Mouse (Mus musculus) bone marrow, adult 2 months (tissue): ENCODE data around the gene Gfpt2. TPM values are rescaled to one million over a fixed set of nuclear protein-coding genes. Genes with fewer than 3 reads are reported as not detected.
"Not testable (repeated sequence)": the region's sequence is repeated elsewhere in the genome, so short reads cannot be mapped to it uniquely, and the experiment has no call there.

Experiments used
- H3K27ac ChIP-seq: fragments of 200-500 bp; 2 replicates; pipeline ENCODE4 v1.5.1; 2012; ENCODE audit warnings: low read depth, mild to moderate bottlenecking, control low read depth, inconsistent platforms, low read length; ENCODE audit not compliant: control insufficient read depth, poor library complexity, insufficient read depth
- H3K4me1 ChIP-seq: fragments of 200-500 bp; 2 replicates; pipeline ENCODE4 v1.6.1; 2011; ENCODE audit warnings: low read length; ENCODE audit not compliant: control insufficient read depth, insufficient read depth
- H3K4me3 ChIP-seq: fragments of 200-500 bp; replicated peaks from 2 replicates; pipeline ENCODE3; 2011; ENCODE audit warnings: mild to moderate bottlenecking, low read depth, low read length, control low read depth; ENCODE audit not compliant: control insufficient read depth
- CTCF ChIP-seq: fragments of 200-500 bp; IDR thresholded peaks from 2 replicates; pipeline ENCODE4 v1.5.1; 2011; ENCODE audit warnings: low read length, control low read depth; ENCODE audit not compliant: control insufficient read depth, insufficient read depth
- POLR2A ChIP-seq: fragments of 200-500 bp; IDR thresholded peaks from 2 replicates; pipeline ENCODE4 v1.6.1; 2011; ENCODE audit warnings: low read depth, mild to moderate bottlenecking, control low read depth, low read length, borderline replicate concordance; ENCODE audit not compliant: control insufficient read depth
- WGBS: fragments of 180-500 bp; shearing (Covaris S2); methylation state at CpG from one replicate; pipeline ENCODE4 v1.1.7; 2018; 5-methylcytosine and 5-hydroxymethylcytosine counted together
- polyA plus RNA-seq: library from polyadenylated mRNA; stranded (reverse); fragments of >200 nt; gene quantifications from 2 replicates; pipeline ENCODE4 v1.2.4, GENCODE M21; 2011; ENCODE audit warnings: low replicate concordance; ENCODE audit not compliant: missing spikeins, insufficient read depth, insufficient read length

Gfpt2 gene
- polyA plus RNA-seq, 1 experiment = 3.2 TPM

DNA sequence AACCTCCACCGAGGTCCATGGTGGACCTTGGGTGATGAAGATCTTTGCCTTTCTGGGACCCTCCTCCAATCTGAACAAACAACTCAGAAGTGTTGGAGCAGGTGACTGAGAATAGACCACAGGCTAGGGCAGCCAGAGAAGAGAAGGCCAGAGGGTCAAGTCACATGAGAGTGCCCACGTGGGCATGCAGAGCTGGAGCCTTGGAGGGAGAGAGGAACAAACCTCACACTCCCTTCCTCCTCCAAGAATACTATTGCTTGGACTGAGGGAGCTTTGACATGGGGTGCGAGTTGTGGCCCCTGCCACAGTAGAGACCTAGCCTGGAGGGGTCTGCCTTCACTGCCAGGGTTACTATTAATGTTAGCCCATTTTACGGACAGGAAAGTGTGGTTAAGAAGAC is 30.0 kb upstream of the Gfpt2 start:
- WGBS = 48% methylated on average over 4 of the region's 4 CpGs
- H3K4me1 ChIP-seq = no peaks in the 10 kb centered on the region; the same call in 1 of the 2 replicates
- H3K4me3 ChIP-seq = no peak overlapping the region
- no peak overlapping the region for H3K27ac ChIP-seq
- TF ChIP-seq CTCF = no peak
- no peak for TF ChIP-seq POLR2A

DNA sequence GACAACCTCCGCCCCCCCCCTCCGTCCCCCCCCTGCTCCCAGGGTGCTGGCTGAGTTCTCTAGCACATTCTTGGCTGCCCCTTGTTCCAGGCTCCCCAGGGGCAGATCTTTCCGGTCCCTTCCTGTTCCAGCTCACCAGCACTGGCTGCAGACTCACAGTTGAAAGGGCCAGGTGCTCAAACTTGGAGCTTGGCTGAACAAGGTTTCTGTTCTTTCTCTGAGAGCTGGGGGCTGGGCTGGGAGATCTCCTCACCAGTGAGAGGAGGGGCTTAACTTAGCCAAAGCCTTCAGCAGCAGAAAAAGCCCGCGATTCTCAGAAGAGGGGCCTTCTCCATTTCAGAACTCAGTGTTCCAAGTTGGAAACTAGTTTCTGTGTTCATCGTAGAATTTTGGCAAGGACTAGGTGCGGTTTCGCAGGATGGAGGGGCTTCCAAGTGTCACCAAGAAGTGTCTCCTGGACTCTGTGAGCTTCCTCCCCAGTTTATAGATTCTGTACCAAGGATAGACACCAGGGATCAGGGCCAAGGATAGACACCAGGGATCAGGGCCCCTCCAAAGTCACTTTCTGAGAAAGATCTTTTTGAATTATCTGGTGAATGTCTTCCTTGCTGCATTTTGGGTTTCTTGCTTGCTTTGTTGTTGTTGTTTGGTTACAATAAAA is 29.2 kb upstream of the Gfpt2 start:
- Histone ChIP-seq H3K27ac (no peak overlapping the region), H3K4me3 (no peak overlapping the region)

DNA sequence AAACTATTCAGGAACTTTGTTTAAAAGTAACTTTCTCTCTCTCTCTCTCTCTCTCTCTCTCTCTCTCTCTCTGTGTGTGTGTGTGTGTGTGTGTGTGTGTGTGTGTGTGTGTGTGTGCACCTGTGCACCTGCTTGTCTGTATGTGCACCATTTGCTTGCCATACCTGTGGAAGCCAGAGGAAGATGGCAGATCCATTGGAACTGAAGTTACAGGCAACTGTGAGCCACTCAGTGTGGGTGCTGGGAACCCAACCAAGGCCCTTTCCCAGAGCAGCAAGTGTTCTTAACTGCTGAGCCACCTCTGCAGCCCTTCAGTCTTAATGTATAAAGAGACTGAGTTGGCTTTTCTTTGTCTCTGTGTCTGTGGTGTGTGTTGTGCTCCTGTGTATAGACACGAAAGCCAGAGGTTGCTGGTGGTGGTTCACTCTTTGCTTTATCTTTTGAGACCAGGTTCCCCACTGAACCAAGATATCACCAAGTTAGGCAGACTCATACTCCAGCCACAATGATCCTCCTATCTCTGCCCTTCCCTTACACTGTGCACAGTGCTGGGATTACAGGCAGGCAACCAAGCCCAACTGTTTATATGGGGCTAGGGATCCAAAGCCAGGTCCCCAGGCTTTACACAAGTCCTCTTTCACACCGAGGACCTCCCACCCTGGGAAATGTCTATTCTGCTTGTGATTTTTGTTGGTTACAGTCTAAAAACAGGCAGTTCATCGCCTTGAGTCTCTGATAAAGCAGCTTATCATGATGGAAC is 28.4 kb upstream of the Gfpt2 start:
- Histone ChIP-seq H3K4me1 (no peaks in the 10 kb centered on the region; the same call in 1 of the 2 replicates), H3K4me3 (no peak overlapping the region), H3K27ac (no peak overlapping the region)
- TF ChIP-seq CTCF = no peak
- TF ChIP-seq POLR2A = no peak
- 38% methylated on average over 3 of the region's 3 CpGs for WGBS

More for the DNA sequence above, 29.2 kb upstream of the Gfpt2 start:
- 26% methylated on average over 7 of the region's 8 CpGs for WGBS
- H3K4me1 ChIP-seq = no peaks in the 10 kb centered on the region; the same call in 1 of the 2 replicates
- TF ChIP-seq POLR2A (no peak), CTCF (no peak)

DNA sequence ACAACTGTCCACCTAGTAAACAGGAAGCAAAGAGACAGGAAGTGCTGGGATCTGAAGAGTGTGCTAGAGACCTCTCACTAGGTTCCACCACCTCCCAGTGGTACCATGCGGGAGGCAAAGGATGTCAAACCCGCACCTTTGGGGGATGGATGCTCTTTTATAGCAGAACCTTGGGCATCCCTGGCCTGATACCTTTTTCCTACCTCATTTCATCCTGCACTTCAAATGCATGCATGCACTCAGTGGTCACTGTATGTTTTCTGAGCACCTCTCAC is 27.9 kb upstream of the Gfpt2 start:
- 77% methylated on average over 2 of the region's 2 CpGs for whole genome bisulfite sequencing
- TF ChIP-seq POLR2A (no peak), CTCF (no peak)
- no peaks in the 10 kb centered on the region; the same call in 1 of the 2 replicates for H3K4me1 ChIP-seq
- no peak overlapping the region for H3K4me3 ChIP-seq
- H3K27ac ChIP-seq = no peak overlapping the region

DNA sequence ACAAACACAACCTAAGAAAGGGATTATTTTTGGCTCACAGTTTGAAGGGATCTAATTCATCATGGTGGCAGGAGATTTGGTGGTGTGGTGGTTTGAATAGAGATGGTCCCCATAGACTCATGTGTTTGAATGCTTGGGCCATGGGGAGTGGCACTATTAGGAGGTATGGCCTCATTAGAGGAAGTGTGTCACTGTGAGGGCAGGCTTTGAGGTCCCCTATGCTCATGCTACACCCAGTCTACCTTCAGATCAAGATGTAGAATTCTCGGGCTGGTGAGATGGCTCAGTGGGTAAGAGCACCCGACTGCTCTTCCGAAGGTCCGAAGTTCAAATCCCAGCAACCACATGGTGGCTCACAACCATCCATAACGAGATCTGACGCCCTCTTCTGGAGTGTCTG is 26.5 kb upstream of the Gfpt2 start:
- H3K27ac ChIP-seq, H3K4me1 ChIP-seq, H3K4me3 ChIP-seq: not testable (repeated sequence)
- 94% methylated on average over 4 of the region's 6 CpGs for WGBS

DNA sequence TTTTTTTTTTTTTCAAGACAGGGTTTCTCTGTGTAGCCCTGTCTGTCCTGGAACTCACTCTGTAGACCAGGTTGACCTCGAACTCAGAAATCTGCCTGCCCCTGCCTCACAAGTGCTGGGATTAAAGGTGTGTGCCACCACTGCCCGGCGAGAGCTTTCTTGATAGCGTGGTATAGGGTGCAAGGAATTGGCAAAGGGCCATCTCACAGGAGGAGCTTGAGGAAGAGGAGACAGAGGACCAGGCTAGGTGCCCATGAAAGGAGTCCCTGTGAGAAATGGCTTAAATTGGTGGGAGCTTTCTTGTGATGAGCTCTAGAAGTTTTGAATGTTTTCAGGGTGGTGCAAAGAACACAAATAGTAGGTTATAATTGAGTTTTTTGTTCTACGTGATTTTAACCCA is 25.2 kb upstream of the Gfpt2 start:
- Histone ChIP-seq H3K4me1 (no peaks in the 10 kb centered on the region; the same call in 1 of the 2 replicates), H3K4me3 (no peak overlapping the region), H3K27ac (no peak overlapping the region)
- TF ChIP-seq CTCF (no peak), POLR2A (no peak)
- WGBS = 62% methylated on average over 5 of the region's 5 CpGs

DNA sequence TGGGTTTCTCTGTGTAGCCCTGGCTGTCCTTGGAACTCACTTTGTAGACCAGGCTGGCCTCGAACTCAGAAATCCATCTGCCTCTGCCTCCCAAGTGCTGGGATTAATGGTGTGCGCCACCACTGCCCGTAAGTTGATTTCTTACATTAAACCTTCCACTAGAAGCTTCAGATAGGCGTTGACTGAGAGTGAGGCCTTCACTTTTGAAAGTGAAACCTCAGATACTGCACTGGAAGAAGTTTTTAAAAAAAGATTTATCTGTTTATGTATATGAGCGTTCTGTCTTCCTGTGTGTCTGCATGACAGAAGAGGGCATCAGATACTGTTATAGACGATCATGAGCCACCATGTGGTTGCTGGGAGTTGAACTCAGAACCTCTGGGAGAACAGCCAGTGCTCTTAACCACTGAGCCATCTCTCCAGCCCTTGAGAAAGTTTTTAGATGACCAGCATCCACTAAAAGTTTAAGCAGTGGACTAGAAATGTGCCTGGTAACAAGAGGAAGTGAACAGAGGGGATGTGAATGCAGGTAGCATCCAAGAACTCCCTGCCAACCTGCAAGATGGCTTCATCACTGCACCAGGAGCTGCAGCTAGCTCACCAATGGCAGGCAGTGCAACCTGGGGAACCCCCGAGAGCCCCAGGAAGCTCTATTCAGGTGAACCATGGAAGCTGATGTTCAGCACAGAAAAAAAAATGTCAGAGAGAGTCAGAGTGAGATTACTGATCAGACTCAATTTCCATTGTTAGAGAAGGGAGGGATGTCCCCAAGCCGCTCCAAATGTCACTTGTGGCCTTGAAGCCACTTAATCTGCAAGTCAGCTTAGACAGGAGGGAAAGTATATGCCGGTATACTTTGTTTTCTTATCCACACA is 23.1 kb upstream of the Gfpt2 start:
- H3K27ac ChIP-seq = no peak overlapping the region
- H3K4me1 ChIP-seq = no peaks in the 10 kb centered on the region; the same call in 1 of the 2 replicates
- 58% methylated on average over 9 of the region's 9 CpGs for WGBS
- H3K4me3 ChIP-seq = no peak overlapping the region
- TF ChIP-seq CTCF (no peak), POLR2A (no peak)

DNA sequence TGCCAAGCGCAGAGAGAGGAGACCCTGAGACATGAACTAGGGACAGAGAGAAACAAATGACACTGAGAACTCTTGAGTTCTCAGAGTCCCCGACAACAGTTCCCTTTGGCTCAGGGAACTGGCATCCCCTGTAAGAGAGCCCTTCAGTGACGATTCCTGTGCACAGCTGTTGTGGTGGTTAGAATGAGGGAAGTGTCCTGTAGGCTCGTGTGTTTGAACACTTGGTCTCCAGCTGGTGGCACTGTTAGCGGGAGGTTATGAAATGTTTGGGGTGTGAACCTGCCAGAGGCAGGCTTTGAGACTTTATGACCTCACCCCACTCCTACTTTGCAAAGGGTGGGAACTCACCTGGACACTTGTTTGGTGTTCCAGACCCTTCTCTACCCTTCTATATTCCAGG is 21.7 kb upstream of the Gfpt2 start:
- H3K27ac ChIP-seq = no peak overlapping the region
- TF ChIP-seq POLR2A = no peak
- 0 out of 2 replicates have a peak, but pooled peaks have one; percentile 9 for TF ChIP-seq CTCF
- WGBS = 21% methylated on average over 5 of the region's 5 CpGs
- H3K4me3 ChIP-seq = no peak overlapping the region
- no peaks in the 10 kb centered on the region; the same call in 1 of the 2 replicates for H3K4me1 ChIP-seq
